Mouse (Mus musculus) small intestine, adult 2 months (tissue): ENCODE data around the gene Igfbp4.

Experiments
- CTCF ChIP-seq: fragments of 200-500 bp; IDR thresholded peaks from 2 replicates; pipeline ENCODE4 v1.5.1; 2012; ENCODE audit warnings: low read depth, mild to moderate bottlenecking, control low read depth, inconsistent platforms, low read length, moderate library complexity, mixed read lengths; ENCODE audit not compliant: insufficient replicate concordance, insufficient read length; ENCODE audit errors: extremely low read depth
- POLR2A ChIP-seq: fragments of 200-500 bp; IDR thresholded peaks from 2 replicates; pipeline ENCODE4 v1.6.1; 2012; ENCODE audit warnings: low read depth, mild to moderate bottlenecking, control low read depth, inconsistent platforms, low read length, moderate library complexity

DNA sequence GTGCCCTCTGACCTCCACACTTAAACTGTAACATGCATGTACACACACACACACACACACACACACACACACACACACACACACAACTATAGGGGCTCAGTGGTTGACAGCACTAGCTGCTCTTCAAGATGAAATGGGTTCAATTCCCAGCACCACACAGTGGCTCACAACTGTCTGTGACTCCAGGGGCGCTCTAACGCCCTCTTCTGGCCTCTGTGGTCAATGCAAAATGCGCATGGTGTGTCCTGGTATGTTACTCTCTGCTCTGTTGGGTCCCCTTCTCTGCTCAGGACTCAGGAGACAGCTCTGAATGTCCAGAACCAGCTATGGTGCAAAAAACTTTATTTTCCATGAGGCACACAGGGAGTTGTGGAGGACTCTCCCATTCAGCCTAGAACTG, 24.3 kb downstream of the Igfbp4 start:
- TF ChIP-seq CTCF, result 0 out of 2 replicates have a peak, but pooled peaks have one; percentile 7
- no peak for TF ChIP-seq POLR2A
